Mouse (Mus musculus): Measurements from ENCODE around the gene Gpc2.

DNA sequence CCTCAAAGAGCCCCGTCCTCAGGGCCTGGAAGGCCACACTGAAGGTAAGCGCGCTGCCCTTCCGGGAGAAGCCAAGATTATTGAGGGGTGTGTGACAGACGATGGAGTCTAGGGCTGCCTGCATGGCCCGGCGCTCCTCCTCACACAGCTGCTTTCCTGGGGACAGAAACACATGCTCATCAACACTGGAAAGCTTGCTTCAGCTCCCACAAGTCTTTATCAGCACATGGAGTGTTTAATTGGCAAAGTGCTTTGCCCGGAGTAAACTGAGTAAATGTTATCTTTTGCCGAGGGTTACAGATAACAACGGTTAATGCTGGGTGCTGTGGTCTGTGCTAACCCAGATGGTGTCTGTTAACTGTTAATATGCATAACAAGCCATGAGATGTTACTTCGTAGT, 19.0 kb downstream of the Gpc2 start:
- no peak; a peak in 2 of 4 replicates for TF ChIP-seq POLR2A (IDR thresholded peaks at IDR 0.05; ENCODE audit: control insufficient read depth in 1 of 2, insufficient read depth in 1 of 2, low read depth in 1 of 2, low read length in 2 of 2, poor library complexity in 1 of 2)
- peak; percentile 77 for TF ChIP-seq BHLHE40 (IDR thresholded peaks at IDR 0.05; ENCODE audit: borderline replicate concordance, low read depth, low read length)
- no peak for TF ChIP-seq USF2 (IDR thresholded peaks at IDR 0.05; ENCODE audit: borderline replicate concordance in 1 of 2, insufficient read depth in 1 of 2, low read depth in 1 of 2, low read length in 2 of 2)
- no peak for TF ChIP-seq CTCF (IDR thresholded peaks at IDR 0.05 in 2 of 3, conservative IDR thresholded peaks at IDR 0.05 in 1 of 3; ENCODE audit: control insufficient read depth in 1 of 3, insufficient read depth in 1 of 3, low read depth in 2 of 3, low read length in 3 of 3, poor library complexity in 1 of 3, severe bottlenecking in 1 of 3)
- 0 out of 2 replicates have a peak, but pooled peaks have one; percentile 35 for TF ChIP-seq KAT2A (conservative IDR thresholded peaks at IDR 0.05; ENCODE audit: low read depth, low read length)
- peak; percentile 100 for TF ChIP-seq GATA1 (IDR thresholded peaks at IDR 0.05; ENCODE audit: low read depth, low read length)
- TF ChIP-seq JUND (IDR thresholded peaks at IDR 0.05; ENCODE audit: low read depth, low read length): no peak
- peak; percentile 98 for TF ChIP-seq MXI1 (IDR thresholded peaks at IDR 0.05; ENCODE audit: low read depth, low read length)
- TF ChIP-seq SIN3A (IDR thresholded peaks at IDR 0.05; ENCODE audit: low read length): peak; percentile 99
- TF ChIP-seq CHD2 (IDR thresholded peaks at IDR 0.05; ENCODE audit: low read length): no peak
